Mouse (Mus musculus) cerebellum, adult 2 months (tissue): ENCODE measurements around the gene Nfic. TPM values are rescaled to one million over a fixed set of nuclear protein-coding genes. Genes with fewer than 3 reads are reported as not detected.

Experiments used
- DNase-seq, 2 experiments: peaks; one replicate each; pipeline ENCODE4 v3.0.0; 2021
- H3K27ac ChIP-seq: fragments of 200-500 bp; 2 replicates; pipeline ENCODE4 v1.5.1; 2012; ENCODE audit warnings: low read length, control low read depth, inconsistent platforms; ENCODE audit not compliant: insufficient read depth
- H3K27me3 ChIP-seq: fragments of 200-500 bp; 2 replicates; pipeline ENCODE4 v1.6.1; 2012; ENCODE audit warnings: inconsistent platforms, mild to moderate bottlenecking, low read length, moderate library complexity; ENCODE audit not compliant: control insufficient read depth, insufficient read depth
- H3K4me1 ChIP-seq: fragments of 200-500 bp; 2 replicates; pipeline ENCODE4 v1.6.1; 2011; ENCODE audit warnings: low read length; ENCODE audit not compliant: control insufficient read depth, insufficient read depth
- H3K4me3 ChIP-seq: fragments of 200-500 bp; replicated peaks from 2 replicates; pipeline ENCODE3; 2011; ENCODE audit warnings: mild to moderate bottlenecking, low read depth, low read length, control low read depth; ENCODE audit not compliant: insufficient read depth
- CTCF ChIP-seq: fragments of 200-500 bp; IDR thresholded peaks from 2 replicates; pipeline ENCODE4 v1.5.1; 2011; ENCODE audit warnings: low read depth, mild to moderate bottlenecking, control low read depth, low read length, moderate library complexity, borderline replicate concordance; ENCODE audit not compliant: insufficient read depth
- POLR2A ChIP-seq: fragments of 200-500 bp; IDR thresholded peaks from 2 replicates; pipeline ENCODE4 v1.6.1; 2011; ENCODE audit warnings: low read length, control low read depth, borderline replicate concordance; ENCODE audit not compliant: insufficient read depth
- WGBS: fragments of 180-500 bp; shearing (Covaris S2); methylation state at CpG from one replicate; pipeline ENCODE4 v1.1.7; 2018; 5-methylcytosine and 5-hydroxymethylcytosine counted together
- polyA plus RNA-seq: library from polyadenylated mRNA; depleted of rRNA; stranded (reverse); fragments of >200 nt; gene quantifications from 2 replicates; pipeline ENCODE4 v1.2.3, GENCODE M21; 2012

The Nfic gene
- polyA plus RNA-seq, 1 experiment: 103 TPM

DNA sequence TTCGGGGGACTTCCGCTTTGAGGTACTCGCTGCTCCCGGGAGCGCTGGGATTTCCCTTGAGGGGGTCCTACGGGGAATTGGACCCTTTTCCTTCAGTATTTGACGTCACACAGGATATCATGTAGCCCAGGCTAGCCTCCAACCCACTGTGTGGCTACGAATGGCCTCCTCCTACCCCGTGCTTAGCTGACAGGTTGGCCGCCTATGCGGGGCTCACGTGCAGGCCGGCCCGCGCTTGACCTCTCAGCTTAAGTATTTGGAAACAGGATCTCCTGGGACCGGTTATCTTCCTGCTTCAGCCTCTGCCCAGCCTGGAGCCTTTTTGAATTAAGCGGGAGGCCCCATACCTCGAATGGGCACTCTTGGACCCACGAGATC is 70.8 kb downstream of the Nfic start:
- DNase-seq: no peak
- H3K4me3 ChIP-seq: peak overlapping the region; percentile 83
- peaks cover 10% of the 10 kb centered on the region for H3K4me1 ChIP-seq
- no peak for TF ChIP-seq CTCF
- TF ChIP-seq POLR2A: no peak
- no peaks in the 10 kb centered on the region for H3K27me3 ChIP-seq
- WGBS: under 1% methylated on average over 19 of the region's 19 CpGs
- peak overlapping the region; percentile 59 for H3K27ac ChIP-seq

DNA sequence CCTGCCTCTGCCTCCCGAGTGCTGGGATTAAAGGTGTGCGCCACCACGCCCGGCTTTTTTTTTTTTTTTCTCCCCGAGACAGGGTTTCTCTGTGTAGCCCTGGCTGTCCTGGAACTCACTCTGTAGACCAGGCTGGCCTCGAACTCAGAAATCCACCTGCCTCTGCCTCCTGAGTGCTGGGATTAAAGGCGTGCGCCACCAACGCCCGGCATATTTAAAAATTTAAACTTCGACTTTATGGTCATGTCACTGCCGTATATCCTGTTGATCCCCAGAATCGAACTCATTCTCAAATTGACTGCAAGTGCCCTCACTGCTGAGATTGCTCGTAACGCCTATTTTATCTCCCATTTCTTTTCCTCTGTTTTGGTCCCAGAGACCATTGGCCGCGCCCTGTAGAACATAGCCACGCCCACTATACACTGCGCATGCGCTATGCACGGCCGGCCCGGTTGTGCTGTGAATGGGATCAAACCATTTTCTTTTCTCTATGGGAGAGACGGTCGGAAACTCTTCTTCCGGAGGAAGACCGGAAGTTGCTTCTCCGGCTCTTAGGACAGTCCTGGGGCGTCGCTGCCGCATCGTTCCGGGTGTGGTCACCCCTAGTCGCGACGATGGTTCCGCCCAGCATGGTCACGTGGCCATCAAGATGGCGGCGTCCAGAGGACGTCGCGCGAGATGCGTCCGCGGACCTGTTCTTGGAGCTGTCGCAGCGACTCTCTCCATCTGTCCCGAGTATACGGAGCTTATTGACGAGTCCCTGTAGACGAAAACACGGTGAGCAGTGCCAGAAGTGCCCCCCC is 71.4 kb downstream of the Nfic start, which contains the start of the genes Dohh and Gm48551:
Dohh (plus strand) TSS at position 627 of the 803 bp plus-strand sequence.
Gm48551 (plus strand) TSS at position 665 of the 803 bp plus-strand sequence.
- TF ChIP-seq POLR2A (peak; percentile 90), CTCF (no peak)
- Histone ChIP-seq H3K4me3 (peak within 1 kb of the TSS; percentile 83), H3K27me3 (no peaks in the 10 kb centered on the region), H3K27ac (peak within 1 kb of the TSS; percentile 59), H3K4me1 (peaks cover 10% of the 10 kb centered on the region)
- DNase-seq: peak; percentile 99 to 100
- WGBS: 8% methylated on average over 54 of the region's 54 CpGs

- WGBS: 81% methylated on average over 5 of the region's 5 CpGs
- no peaks in the 10 kb centered on the region for H3K27me3 ChIP-seq
- no peak overlapping the region for H3K27ac ChIP-seq
- TF ChIP-seq POLR2A (no peak), CTCF (no peak)
- H3K4me3 ChIP-seq: no peak overlapping the region
- DNase-seq: no peak
- peaks cover 10% of the 10 kb centered on the region for H3K4me1 ChIP-seq
Observed at GRCm38 (mm10) chr10:81382039-81382438, 73.4 kb downstream of the Nfic start.

- Histone ChIP-seq H3K4me3 (no peak overlapping the region), H3K27ac (no peak overlapping the region), H3K27me3 (no peaks in the 10 kb centered on the region), H3K4me1 (peaks cover 4% of the 10 kb centered on the region; the same call in 1 of the 2 replicates)
- no peak for DNase-seq
- 63% methylated on average over 6 of the region's 6 CpGs for WGBS
- TF ChIP-seq POLR2A (no peak), CTCF (no peak)
Observed at GRCm38 (mm10) chr10:81379809-81380378, 75.5 kb downstream of the Nfic start.

DNA sequence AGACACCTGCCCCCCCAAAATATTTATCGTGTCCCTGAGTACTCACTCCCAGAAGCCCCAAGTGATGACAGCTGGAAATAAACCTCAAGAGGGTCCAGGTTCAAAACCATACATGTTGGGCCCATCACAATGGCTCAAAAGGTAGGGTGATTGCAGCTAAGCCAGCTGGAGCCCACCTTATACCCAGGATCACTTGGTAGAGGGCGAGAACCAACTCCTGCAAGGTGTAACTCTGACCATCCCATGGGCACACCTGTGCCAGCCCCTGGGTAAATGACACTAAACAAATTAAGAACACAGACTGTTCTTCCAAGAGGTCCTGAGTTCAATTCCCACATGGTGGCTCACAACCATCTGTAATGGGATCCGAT is 76.3 kb downstream of the Nfic start:
- no peak overlapping the region for H3K27ac ChIP-seq
- no peak overlapping the region for H3K4me3 ChIP-seq
- H3K27me3 ChIP-seq: no peaks in the 10 kb centered on the region
- no peak for DNase-seq
- TF ChIP-seq POLR2A (no peak), CTCF (no peak)
- H3K4me1 ChIP-seq: peaks cover 4% of the 10 kb centered on the region; the same call in 1 of the 2 replicates
- WGBS: 60% methylated on average over 3 of the region's 3 CpGs

DNA sequence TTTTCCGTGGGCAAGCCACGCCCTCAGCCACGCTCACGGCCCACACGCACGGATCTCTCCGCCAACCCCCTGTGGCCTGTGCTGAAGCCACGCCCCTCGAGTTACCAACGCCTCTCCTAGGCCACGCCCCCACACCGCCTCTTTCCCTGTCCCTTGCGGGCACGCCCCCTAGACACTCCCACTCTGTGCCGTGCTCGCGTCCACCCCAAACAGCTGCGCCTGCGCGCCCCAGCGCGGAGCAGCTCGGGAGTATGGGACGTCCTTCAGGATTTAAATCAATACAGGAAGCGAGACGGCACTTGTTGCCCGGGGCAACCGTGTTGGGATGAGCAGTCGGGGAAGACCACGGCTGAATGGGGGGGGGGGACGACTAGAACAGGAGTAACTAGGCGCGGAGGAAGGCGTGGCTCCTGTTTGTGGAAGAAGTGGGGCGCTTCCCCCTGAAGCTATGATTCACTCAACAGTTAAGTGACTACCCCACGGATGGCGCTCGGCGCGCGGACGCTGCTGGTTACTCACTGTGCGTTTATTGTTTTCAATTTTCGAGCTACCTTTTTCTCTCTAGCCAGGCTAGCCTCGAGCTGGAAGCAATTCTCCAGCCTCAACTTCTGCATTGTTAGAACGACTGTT is 76.8 kb downstream of the Nfic start:
- no peak overlapping the region for H3K27ac ChIP-seq

DNA sequence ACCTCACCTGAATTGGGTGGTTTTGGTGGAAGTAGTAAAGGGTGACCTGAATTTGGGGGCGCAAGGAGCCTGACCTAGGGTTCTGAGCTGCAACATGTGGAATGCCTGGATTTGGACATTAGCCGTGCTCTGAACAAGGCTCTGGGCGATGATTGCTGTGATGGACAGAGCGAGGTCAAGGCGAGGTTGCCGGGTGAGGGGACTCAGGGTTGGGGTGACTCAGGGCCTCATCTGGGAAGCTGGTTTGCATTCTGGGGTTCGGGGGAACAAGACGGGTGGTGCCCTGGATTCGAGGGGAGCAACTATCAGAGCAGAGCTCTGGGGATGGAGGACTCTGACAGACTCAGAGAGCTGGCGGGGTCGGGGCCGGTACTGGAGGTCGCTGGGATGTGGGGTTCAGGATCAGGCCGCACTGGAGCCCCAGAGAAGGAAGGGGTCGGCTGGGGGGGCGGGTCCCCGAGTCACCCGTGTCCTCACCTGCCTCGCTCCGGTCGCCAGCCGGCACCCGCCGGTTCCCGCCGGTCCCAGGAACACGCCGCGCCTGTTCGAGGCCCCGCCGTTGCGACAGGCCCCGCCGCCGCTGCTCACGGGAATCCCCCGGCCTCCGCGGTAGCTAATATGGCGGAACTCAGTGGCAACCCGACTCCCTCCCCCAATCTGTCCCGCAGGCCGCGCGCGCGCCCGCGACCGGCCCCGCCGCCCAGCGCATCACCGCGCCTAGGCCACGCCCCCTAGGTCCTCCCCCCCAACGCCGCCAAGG is 77.5 kb downstream of the Nfic start, which contains the start of gene Fzr1:
Fzr1 (minus strand) TSS at position 724 of the 760 bp plus-strand sequence.
- DNase-seq: peak in 1 of 2 experiments; percentile 47
- WGBS: under 1% methylated on average over 58 of the region's 59 CpGs
- TF ChIP-seq CTCF: no peak
- TF ChIP-seq POLR2A: peak; percentile 58
- H3K27ac ChIP-seq: no peak within 1 kb of the TSS; the same call in 1 of the 2 replicates
- H3K4me1 ChIP-seq: peaks cover 10% of the 10 kb centered on the region
- H3K4me3 ChIP-seq: peak within 1 kb of the TSS; percentile 87
- no peaks in the 10 kb centered on the region for H3K27me3 ChIP-seq

More for the DNA sequence above, 76.8 kb downstream of the Nfic start:
- H3K27me3 ChIP-seq: no peaks in the 10 kb centered on the region
- H3K4me1 ChIP-seq: peaks cover 4% of the 10 kb centered on the region; the same call in 1 of the 2 replicates
- TF ChIP-seq POLR2A: no peak
- 1% methylated on average over 46 of the region's 46 CpGs for WGBS
- peak overlapping the region; percentile 58 for H3K4me3 ChIP-seq
- peak; percentile 100 for DNase-seq
